Mouse (Mus musculus) T-helper 2 cell (primary cell): ENCODE measurements around the gene Cops3.

Experiments used
- in situ Hi-C: fragments of 300-600 bp; cut with MboI, MseI; formaldehyde crosslinking; loops from one replicate; pipeline ENCODE4 v1.15.1; 2025; ENCODE audit warnings: high pct_unique_total_duplicates

Gene Cops3

GRCm38 (mm10) chr11:59778181-59778873 lies 61.3 kb downstream of the Cops3 start:
- in situ Hi-C loops = loop anchor here (5.0 kb wide), 1 partner anchor 156 kb away; no protein-coding TSS in a partner anchor

GRCm38 (mm10) chr11:59777259-59777658 lies 62.4 kb downstream of the Cops3 start:
- in situ Hi-C loops = loop anchor here (5.0 kb wide), 1 partner anchor 155 kb away; no protein-coding TSS in a partner anchor

GRCm38 (mm10) chr11:59775435-59776148 lies 64.0 kb downstream of the Cops3 start:
- in situ Hi-C loops = loop anchor here (5.0 kb wide), 1 partner anchor 153 kb away; no protein-coding TSS in a partner anchor

- in situ Hi-C loops = no loop called here
Observed at GRCm38 (mm10) chr11:59774522-59774921, 65.1 kb downstream of the Cops3 start.

GRCm38 (mm10) chr11:59772902-59773301 lies 66.7 kb downstream of the Cops3 start:
- in situ Hi-C loops = no loop called here

GRCm38 (mm10) chr11:59772291-59772690 lies 67.3 kb downstream of the Cops3 start:
- in situ Hi-C loops = no loop called here

- in situ Hi-C loops = no loop called here
Observed at GRCm38 (mm10) chr11:59770753-59771152, 68.9 kb downstream of the Cops3 start.

- in situ Hi-C loops = no loop called here
Observed at GRCm38 (mm10) chr11:59769738-59770137, 69.9 kb downstream of the Cops3 start.

- in situ Hi-C loops = no loop called here
Observed at GRCm38 (mm10) chr11:59769307-59769706, 70.3 kb downstream of the Cops3 start.
